Mouse (Mus musculus) forebrain, embryonic 14.5 days (tissue): ENCODE data around the gene Acsl1. TPM values are rescaled to one million over a fixed set of nuclear protein-coding genes. Genes with fewer than 3 reads are reported as not detected.
A peak's percentile ranks its signal among the peaks of the same experiment; 100 is the strongest.

Experiments
- ATAC-seq: fragments of 200-750 bp; cut with Nextera tagmentation; 2 replicates; pipeline ENCODE4 v1.8.0; 2017; ENCODE audit warnings: mild to moderate bottlenecking, moderate library complexity
- DNase-seq: peaks from one replicate; pipeline ENCODE4 v3.0.0-alpha.2; 2015; ENCODE audit warnings: low spot score
- H3K27ac ChIP-seq: fragments of 300-500 bp; sonication (generic); 2 replicates; pipeline ENCODE4 v1.5.1; 2014; ENCODE audit warnings: low read depth, mild to moderate bottlenecking, control low read depth, low read length, moderate library complexity
- H3K27me3 ChIP-seq: fragments of 300-500 bp; sonication (generic); replicated peaks from 2 replicates; pipeline ENCODE4 v1.6.1; 2014; ENCODE audit warnings: low read length, control low read depth, mixed read lengths; ENCODE audit not compliant: control insufficient read depth, insufficient read depth
- H3K36me3 ChIP-seq: fragments of 300-500 bp; sonication (generic); 2 replicates; pipeline ENCODE4 v1.6.1; 2014; ENCODE audit warnings: low read length, control low read depth; ENCODE audit not compliant: control insufficient read depth, insufficient read depth
- H3K4me1 ChIP-seq: fragments of 300-500 bp; sonication (generic); 2 replicates; pipeline ENCODE4 v1.6.1; 2014; ENCODE audit warnings: antibody characterized with exemption, low read length, control low read depth; ENCODE audit not compliant: control insufficient read depth, insufficient read depth
- H3K4me2 ChIP-seq: fragments of 300-500 bp; sonication (generic); 2 replicates; pipeline ENCODE4 v1.6.1; 2014; ENCODE audit warnings: mild to moderate bottlenecking, control low read depth, low read length
- H3K4me3 ChIP-seq: fragments of 300-500 bp; sonication (generic); 2 replicates; pipeline ENCODE4 v1.5.1; 2014; ENCODE audit warnings: low read depth, low read length, control low read depth
- H3K9ac ChIP-seq: fragments of 300-500 bp; sonication (generic); 2 replicates; pipeline ENCODE4 v1.6.1; 2014; ENCODE audit warnings: mild to moderate bottlenecking, low read length, control low read depth, moderate library complexity
- H3K9me3 ChIP-seq: fragments of 300-500 bp; sonication (generic); replicated peaks from 2 replicates; pipeline ENCODE4 v1.6.1; 2016; ENCODE audit warnings: low read length, control low read depth, mixed read lengths; ENCODE audit not compliant: control insufficient read depth
- WGBS: fragments of 180-500 bp; shearing (Covaris S2); extraction: QIAGEN DNeasy Blood & Tissue Kit; methylation state at CpG from one replicate; pipeline ENCODE4 v1.1.7; 2014; 5-methylcytosine and 5-hydroxymethylcytosine counted together
- polyA plus RNA-seq: library from polyadenylated mRNA; unstranded; fragments of >200 nt; fragmentation: Nextera tagmentation; extraction: Ambion mirVana; gene quantifications from 2 replicates; pipeline ENCODE4 v1.2.1, GENCODE M21; 2014

The Acsl1 gene
- polyA plus RNA-seq, 1 experiment from 2014 or later, result 8.8 TPM

- H3K4me1 ChIP-seq, result peaks cover 6% of the 10 kb centered on the region; the same call in 1 of the 2 replicates
- no peak for DNase-seq
- ATAC-seq, result no peak
- no peak overlapping the region for H3K9ac ChIP-seq
- H3K9me3 ChIP-seq, result no peaks in the 10 kb centered on the region
- no peak overlapping the region for H3K27ac ChIP-seq
- 85% methylated on average over 6 of the region's 6 CpGs for WGBS
- H3K36me3 ChIP-seq, result no peaks in the 10 kb centered on the region
- H3K4me2 ChIP-seq, result no peak overlapping the region
- no peaks in the 10 kb centered on the region for H3K27me3 ChIP-seq
- no peak overlapping the region for H3K4me3 ChIP-seq
Observed at GRCm38 (mm10) chr8:46490821-46491220, 20.0 kb downstream of the Acsl1 start.

DNA sequence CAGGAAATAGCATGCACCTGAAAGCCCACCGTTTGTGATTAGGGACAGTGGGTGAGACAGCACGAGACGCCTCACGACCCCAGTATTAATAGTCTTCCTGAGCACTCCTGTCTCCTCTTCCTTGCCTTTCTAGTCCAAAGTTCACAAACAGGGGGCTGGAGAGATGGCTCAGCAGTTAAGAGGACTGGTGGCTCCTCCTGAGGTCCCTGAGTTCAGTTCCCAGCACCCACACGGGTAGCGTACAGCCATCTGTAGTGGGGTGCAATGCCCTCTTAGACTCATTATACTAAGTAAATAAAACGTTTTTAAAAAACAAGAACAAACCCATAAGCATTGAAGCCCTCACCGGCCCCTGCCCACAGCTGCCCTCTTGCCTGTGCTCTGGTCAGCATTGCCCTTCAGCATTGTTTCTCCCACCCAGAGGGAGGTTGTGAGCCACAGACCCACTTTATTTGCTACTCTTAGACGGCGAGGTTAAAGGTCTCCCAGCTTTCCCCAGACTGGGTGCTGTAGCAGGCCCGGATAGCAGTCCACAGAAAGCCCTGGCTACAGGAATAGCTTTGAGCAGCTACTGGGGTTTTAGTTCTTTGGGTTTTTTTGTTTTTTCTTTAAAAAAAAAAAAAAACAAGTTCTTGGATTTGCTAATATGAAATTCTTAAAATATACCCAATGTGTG lies 22.8 kb downstream of the Acsl1 start:
- Histone ChIP-seq H3K27ac (no peak overlapping the region), H3K36me3 (no peaks in the 10 kb centered on the region), H3K4me1 (no peaks in the 10 kb centered on the region), H3K4me2 (no peak overlapping the region), H3K9me3 (no peaks in the 10 kb centered on the region), H3K9ac (no peak overlapping the region), H3K27me3 (no peaks in the 10 kb centered on the region), H3K4me3 (no peak overlapping the region)
- no peak for ATAC-seq
- 88% methylated on average over 11 of the region's 11 CpGs for WGBS
- no peak for DNase-seq

- H3K27me3 ChIP-seq, result no peaks in the 10 kb centered on the region
- no peaks in the 10 kb centered on the region for H3K36me3 ChIP-seq
- 87% methylated on average over 6 of the region's 6 CpGs for WGBS
- DNase-seq (no peak), ATAC-seq (no peak)
- no peaks in the 10 kb centered on the region for H3K9me3 ChIP-seq
- H3K4me1 ChIP-seq, result no peaks in the 10 kb centered on the region
- H3K4me2 ChIP-seq, result no peak overlapping the region
- H3K4me3 ChIP-seq, result no peak overlapping the region
- no peak overlapping the region for H3K27ac ChIP-seq
- H3K9ac ChIP-seq, result no peak overlapping the region
Observed at GRCm38 (mm10) chr8:46496852-46497251, 26.0 kb downstream of the Acsl1 start.

DNA sequence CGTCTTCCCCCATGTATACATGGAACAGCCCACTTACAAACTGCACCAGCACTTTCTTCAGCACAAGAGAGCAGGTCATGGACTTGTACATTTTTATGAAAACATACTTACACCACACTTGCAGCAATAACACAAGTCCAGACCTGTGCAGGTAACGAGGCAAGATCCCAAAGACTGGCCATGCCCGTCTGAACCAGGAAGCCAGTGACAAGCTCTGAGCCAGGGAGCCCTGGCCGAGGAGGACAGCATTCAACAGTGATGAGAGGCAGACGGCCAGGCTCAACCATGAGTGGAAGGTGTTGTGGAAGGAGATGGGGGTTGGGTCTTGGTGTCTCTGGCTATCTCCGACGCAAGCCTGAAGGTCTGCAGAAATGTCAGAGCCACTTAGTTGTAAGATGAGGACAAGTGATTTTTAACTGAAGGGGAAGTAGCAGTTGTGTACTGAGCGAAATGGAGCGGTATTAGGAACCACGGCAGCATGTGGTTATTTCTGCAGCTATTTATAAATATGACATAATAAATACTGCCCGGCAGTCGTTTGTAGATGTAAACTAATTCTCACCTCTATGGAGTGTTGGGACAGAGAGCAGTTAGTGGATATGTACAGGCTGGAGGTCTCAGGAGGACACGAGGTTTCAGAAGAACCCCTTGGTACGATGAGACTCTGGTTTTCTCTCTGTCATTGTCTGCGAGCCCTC lies 26.6 kb downstream of the Acsl1 start:
- H3K4me1 ChIP-seq, result no peaks in the 10 kb centered on the region
- H3K4me3 ChIP-seq, result no peak overlapping the region
- no peak overlapping the region for H3K9ac ChIP-seq
- H3K27ac ChIP-seq, result no peak overlapping the region
- H3K4me2 ChIP-seq, result no peak overlapping the region
- DNase-seq (no peak), ATAC-seq (no peak)
- 89% methylated on average over 15 of the region's 15 CpGs for WGBS
- no peaks in the 10 kb centered on the region for H3K27me3 ChIP-seq
- no peaks in the 10 kb centered on the region for H3K36me3 ChIP-seq
- H3K9me3 ChIP-seq, result no peaks in the 10 kb centered on the region

DNA sequence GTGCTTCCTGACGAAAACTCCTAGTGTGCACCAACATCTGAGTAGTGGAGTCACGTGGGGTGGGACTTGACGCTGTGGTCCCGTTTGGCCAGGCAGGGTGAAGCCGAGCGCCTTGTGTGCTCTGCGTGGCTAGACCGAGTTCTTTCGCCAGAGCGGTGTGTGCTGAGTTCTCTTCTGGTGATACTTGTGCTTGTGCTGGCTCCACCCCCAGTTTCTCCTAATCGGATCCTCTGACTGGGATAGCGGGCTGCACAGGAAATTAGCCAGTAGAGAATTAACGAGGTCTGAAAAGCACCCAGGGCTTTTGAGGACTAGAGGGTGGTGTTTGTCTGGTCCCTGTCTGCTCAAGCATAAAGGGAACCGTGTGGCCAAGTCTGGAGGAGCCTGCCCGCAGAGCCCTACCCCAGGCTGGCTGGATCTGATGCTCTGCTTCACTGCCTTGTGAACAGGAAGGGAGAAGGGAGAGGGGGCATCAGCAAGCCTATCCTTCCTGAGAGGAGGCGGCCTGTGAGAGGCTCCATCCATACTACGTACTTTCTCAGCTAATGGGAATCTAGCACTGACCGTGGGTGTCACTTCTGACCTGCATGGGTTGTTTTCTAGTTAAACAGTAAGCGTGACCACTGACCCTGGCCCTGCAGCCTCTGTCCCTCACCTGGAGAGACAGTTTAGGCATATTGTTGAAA lies 28.7 kb downstream of the Acsl1 start:
- Histone ChIP-seq H3K4me3 (no peak overlapping the region), H3K4me1 (no peaks in the 10 kb centered on the region), H3K9ac (peak overlapping the region; percentile 18; the same call in 1 of the 2 replicates), H3K27me3 (no peaks in the 10 kb centered on the region), H3K27ac (no peak overlapping the region), H3K4me2 (peak overlapping the region; percentile 33; the same call in 1 of the 2 replicates), H3K36me3 (no peaks in the 10 kb centered on the region), H3K9me3 (no peaks in the 10 kb centered on the region)
- DNase-seq (peak; percentile 11), ATAC-seq (peak; percentile 52; the same call in 1 of the 2 replicates)
- 24% methylated on average over 19 of the region's 19 CpGs for WGBS

GRCm38 (mm10) chr8:46502333-46503071 lies 31.7 kb downstream of the Acsl1 start:
- Histone ChIP-seq H3K4me1 (no peaks in the 10 kb centered on the region), H3K9ac (no peak overlapping the region), H3K9me3 (no peaks in the 10 kb centered on the region), H3K27ac (no peak overlapping the region), H3K4me2 (peak overlapping the region; percentile 37), H3K36me3 (no peaks in the 10 kb centered on the region), H3K27me3 (no peaks in the 10 kb centered on the region), H3K4me3 (peak overlapping the region; percentile 15)
- ATAC-seq (no peak), DNase-seq (no peak)
- 21% methylated on average over 19 of the region's 19 CpGs for WGBS

DNA sequence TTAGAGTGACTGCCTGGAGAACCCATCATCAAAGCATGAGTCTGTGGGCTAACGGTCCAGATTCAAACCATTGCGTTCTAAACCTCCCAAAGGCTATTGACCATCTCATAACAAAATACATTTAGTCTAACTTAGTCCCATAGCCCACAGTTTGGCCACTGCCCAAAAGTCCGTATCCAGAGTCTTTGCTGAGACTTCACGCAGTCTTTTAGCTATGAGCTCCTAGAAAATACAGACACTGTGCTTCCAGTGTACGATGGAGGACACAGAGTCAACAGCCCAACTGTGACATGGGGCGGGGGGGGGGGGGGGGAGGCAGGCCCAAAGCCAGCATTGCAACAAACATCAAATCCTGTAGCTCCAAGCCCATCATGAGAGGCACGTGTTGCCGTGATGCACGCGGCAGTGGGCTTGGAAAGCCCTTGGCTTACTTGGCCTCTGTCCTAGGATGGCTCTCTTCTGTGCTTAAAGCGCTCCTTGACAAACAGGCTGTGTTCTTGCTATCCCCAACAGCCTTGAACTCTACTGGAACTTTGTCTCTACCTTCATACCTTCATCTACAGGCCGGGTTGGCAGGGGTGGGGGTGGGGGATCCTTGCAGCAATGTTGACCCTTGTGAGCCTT lies 32.3 kb downstream of the Acsl1 start:
- 81% methylated on average over 11 of the region's 12 CpGs for WGBS
- DNase-seq (no peak), ATAC-seq (no peak)
- Histone ChIP-seq H3K27me3 (no peaks in the 10 kb centered on the region), H3K4me1 (no peaks in the 10 kb centered on the region), H3K4me3 (peak overlapping the region; percentile 15), H3K9ac (no peak overlapping the region), H3K9me3 (no peaks in the 10 kb centered on the region), H3K36me3 (no peaks in the 10 kb centered on the region), H3K27ac (no peak overlapping the region), H3K4me2 (peak overlapping the region; percentile 37)

- Histone ChIP-seq H3K27ac (no peak overlapping the region), H3K4me3 (no peak overlapping the region), H3K4me2 (no peak overlapping the region), H3K27me3 (no peaks in the 10 kb centered on the region), H3K9ac (no peak overlapping the region), H3K36me3 (no peaks in the 10 kb centered on the region), H3K9me3 (no peaks in the 10 kb centered on the region), H3K4me1 (no peaks in the 10 kb centered on the region)
- DNase-seq, result no peak
- no peak for ATAC-seq
- 83% methylated on average over 3 of the region's 3 CpGs for WGBS
Observed at GRCm38 (mm10) chr8:46504196-46504595, 33.4 kb downstream of the Acsl1 start.
